Mouse (Mus musculus): Measurements from ENCODE around the gene Rps25.

Rps25 gene

GRCm38 (mm10) chr9:44454891-44455220, 47.9 kb downstream of the Rps25 start, which contains the start of gene Upk2:
Gene Upk2 (minus strand): TSS chr9:44454976.
- no peak for DNase-seq (ENCODE audit: low spot score in 2 of 2)

GRCm38 (mm10) chr9:44457035-44457742, 50.2 kb downstream of the Rps25 start:
- no peak for DNase-seq (ENCODE audit: low spot score in 2 of 2)
